Comparison of ENCODE assay signal across 11 mouse cellular contexts in genomic region chr3:147092188-147093075, GRCm38 (mm10).
DNase-seq lines count a peak whose midpoint lies in the region; ATAC-seq and TF ChIP-seq lines count a peak whose summit lies in the region.
"Had no signal": no experiment of that assay in that cellular context is flagged by ENCODE, and none has a peak within 500 bp of the region (broad histone marks: within the 10 kb centered on the region; RNA-seq: fewer than 3 reads in every experiment).

No protein-coding gene starts in this region.

- no peaks in the 10 kb centered on the region for H3K9me3 ChIP-seq in intestine, postnatal 0 days (ENCODE audit: control insufficient read depth)
- no peaks in the 10 kb centered on the region for H3K9me3 ChIP-seq in intestine, embryonic 15.5 days
- H3K9me3 ChIP-seq in CH12.LX (replicated peaks; ENCODE audit: low read length) = no peaks in the 10 kb centered on the region
- no peaks in the 10 kb centered on the region for H3K9me3 ChIP-seq in limb, embryonic 10.5 days (replicated peaks)
- H3K9me3 ChIP-seq: limb, embryonic 13.5 days had no signal

- H3K4me3 ChIP-seq in intestine, postnatal 0 days (ENCODE audit: low read depth, low read length) = no peak overlapping the region
- H3K4me3 ChIP-seq in intestine, embryonic 15.5 days (replicated peaks) = no peak overlapping the region
- no peak overlapping the region for H3K4me3 ChIP-seq in CH12.LX (replicated peaks in 1 of 3; ENCODE audit: low read depth in 2 of 3, low read length in 2 of 3, poor library complexity in 1 of 3)
- H3K4me3 ChIP-seq in limb, embryonic 10.5 days = no peak overlapping the region
- H3K4me3 ChIP-seq: limb, embryonic 13.5 days had no signal

- TF ChIP-seq POLR2A in CH12.LX (IDR thresholded peaks at IDR 0.05; ENCODE audit: low read depth, low read length) = no peak

- no peaks in the 10 kb centered on the region for H3K4me1 ChIP-seq in intestine, postnatal 0 days (replicated peaks; ENCODE audit: control insufficient read depth, insufficient read depth, low read length)
- H3K4me1 ChIP-seq in intestine, embryonic 15.5 days (replicated peaks) = no peaks in the 10 kb centered on the region
- H3K4me1 ChIP-seq in CH12.LX (ENCODE audit: control insufficient read depth in 1 of 2, insufficient read depth in 2 of 2) = peaks cover 4 to 9% of the 10 kb centered on the region in 2 experiments
- peaks cover 36% of the 10 kb centered on the region for H3K4me1 ChIP-seq in limb, embryonic 10.5 days

- 78% methylated on average over 8 of the region's 8 CpGs for WGBS in intestine, postnatal 0 days
- 77% methylated on average over 8 of the region's 8 CpGs for WGBS in intestine, embryonic 15.5 days
- 61% methylated on average over 8 of the region's 8 CpGs for WGBS in limb, embryonic 10.5 days

- TF ChIP-seq RAD21 in CH12.LX (IDR thresholded peaks at IDR 0.05; ENCODE audit: low read depth, low read length) = peak; percentile 31

- no peaks in the 10 kb centered on the region for H3K79me2 ChIP-seq in CH12.LX (replicated peaks; ENCODE audit: control insufficient read depth, extremely low read depth, insufficient read depth, poor library complexity, severe bottlenecking)

- H3K27ac ChIP-seq in intestine, postnatal 0 days (ENCODE audit: low read depth, low read length) = no peak overlapping the region
- no peak overlapping the region for H3K27ac ChIP-seq in intestine, embryonic 15.5 days
- no peak overlapping the region for H3K27ac ChIP-seq in CH12.LX (ENCODE audit: insufficient read depth, low read depth)
- H3K27ac ChIP-seq in limb, embryonic 10.5 days = peak overlapping the region; percentile 25; the same call in 1 of the 2 replicates
- H3K27ac ChIP-seq: limb, embryonic 13.5 days had no signal

- H3K4me2 ChIP-seq in intestine, postnatal 0 days (replicated peaks; ENCODE audit: low read depth) = no peak overlapping the region
- H3K4me2 ChIP-seq in intestine, embryonic 15.5 days (replicated peaks) = no peak overlapping the region
- no peak overlapping the region for H3K4me2 ChIP-seq in CH12.LX (ENCODE audit: insufficient read depth, low read depth, poor library complexity, severe bottlenecking)
- H3K4me2 ChIP-seq: limb, embryonic 13.5 days had no signal

- dilution Hi-C loops in CH12.LX (cut with MboI; ENCODE audit: extremely low pct_ligation_motif_present, extremely low pct_unique_long_range_greater_than_20kb, low sequenced_read_pairs) = no loop called here

- TF ChIP-seq EP300 in CH12.LX (IDR thresholded peaks at IDR 0.05; ENCODE audit: low read length) = no peak

- no peak for DNase-seq in CH12.LX (ENCODE audit: extremely low read depth)
- peak; percentile 33 for DNase-seq in Muller cell, postnatal 12 days (ENCODE audit: inconsistent ontology term)
- no peak for DNase-seq in limb, embryonic 10.5 days (ENCODE audit: low spot score)
- DNase-seq in thymus, adult 18-20 months = no peak
- DNase-seq in urinary bladder, adult 2 months (ENCODE audit: low spot score) = no peak
- DNase-seq: cerebellum, adult 18-20 months; kidney, postnatal 14 days; lung, postnatal 36 days had no signal

- in situ Hi-C loops in CH12.LX (cut with MboI; ENCODE audit: low pct_ligation_motif_present, low pct_unique_long_range_greater_than_20kb, low sequenced_read_pairs) = no loop called here

- no peak overlapping the region for H3K9ac ChIP-seq in intestine, postnatal 0 days (ENCODE audit: low read depth, low read length)
- no peak overlapping the region for H3K9ac ChIP-seq in intestine, embryonic 15.5 days
- H3K9ac ChIP-seq in CH12.LX (ENCODE audit: insufficient read depth, low read depth) = no peak overlapping the region
- H3K9ac ChIP-seq: limb, embryonic 13.5 days had no signal

- no peaks in the 10 kb centered on the region for H3K27me3 ChIP-seq in intestine, postnatal 0 days (replicated peaks; ENCODE audit: control insufficient read depth, insufficient read depth, low read length)
- no peaks in the 10 kb centered on the region for H3K27me3 ChIP-seq in intestine, embryonic 15.5 days (replicated peaks)
- H3K27me3 ChIP-seq in CH12.LX (replicated peaks) = no peaks in the 10 kb centered on the region
- no peaks in the 10 kb centered on the region for H3K27me3 ChIP-seq in limb, embryonic 10.5 days (ENCODE audit: low read depth, poor library complexity, severe bottlenecking)

- no peak for ATAC-seq in intestine, postnatal 0 days
- no peak for ATAC-seq in intestine, embryonic 15.5 days

- TF ChIP-seq CTCF in intestine, postnatal 0 days (IDR thresholded peaks at IDR 0.05; ENCODE audit: low read depth) = peak; percentile 47
- TF ChIP-seq CTCF in CH12.LX (conservative IDR thresholded peaks at IDR 0.05 in 1 of 2, IDR thresholded peaks at IDR 0.05 in 1 of 2; ENCODE audit: low read depth in 2 of 2, low read length in 2 of 2) = peak in 1 of 2 experiments; percentile 37; a peak in 1 of 4 replicates

- no peaks in the 10 kb centered on the region for H3K36me3 ChIP-seq in intestine, postnatal 0 days (ENCODE audit: control insufficient read depth, insufficient read depth)
- H3K36me3 ChIP-seq in intestine, embryonic 15.5 days = no peaks in the 10 kb centered on the region
- H3K36me3 ChIP-seq in CH12.LX (replicated peaks in 1 of 2; ENCODE audit: control insufficient read depth in 1 of 2, insufficient read depth in 1 of 2, low read length in 1 of 2) = no peaks in the 10 kb centered on the region
- H3K36me3 ChIP-seq in limb, embryonic 10.5 days = no peaks in the 10 kb centered on the region
- H3K36me3 ChIP-seq: limb, embryonic 13.5 days had no signal

TF ChIP-seq in CH12.LX, 34 proteins besides CTCF, POLR2A, EP300 and RAD21:
- TF ChIP-seq ETS1 (conservative IDR thresholded peaks at IDR 0.05; ENCODE audit: low read depth, low read length) (no peak), SMC3 (IDR thresholded peaks at IDR 0.05; ENCODE audit: low read depth, low read length) (no peak), POLR2AphosphoS2 (IDR thresholded peaks at IDR 0.05; ENCODE audit: low read depth, low read length) (no peak), PAX5 (IDR thresholded peaks at IDR 0.05; ENCODE audit: low read length) (no peak), JUN (IDR thresholded peaks at IDR 0.05; ENCODE audit: insufficient read depth, low read depth, low read length) (no peak), E2F4 (IDR thresholded peaks at IDR 0.05; ENCODE audit: insufficient replicate concordance, low read depth, low read length) (no peak), CHD2 (IDR thresholded peaks at IDR 0.05; ENCODE audit: low read length) (no peak), KAT2A (IDR thresholded peaks at IDR 0.05; ENCODE audit: insufficient replicate concordance, low read length) (no peak), JUND (conservative IDR thresholded peaks at IDR 0.05; ENCODE audit: low read depth, low read length) (no peak), MEF2A (IDR thresholded peaks at IDR 0.05; ENCODE audit: borderline replicate concordance, low read depth, low read length) (no peak)
